Mouse (Mus musculus): ENCODE results near the gene Zkscan16. TPM values are rescaled to one million over a fixed set of nuclear protein-coding genes. Genes with fewer than 3 reads are reported as not detected.
A peak's percentile ranks its signal among the peaks of the same experiment; 100 is the strongest.

Gene Zkscan16
- polyA plus RNA-seq, 1 experiment from 2014 or later = 1.00 TPM

DNA sequence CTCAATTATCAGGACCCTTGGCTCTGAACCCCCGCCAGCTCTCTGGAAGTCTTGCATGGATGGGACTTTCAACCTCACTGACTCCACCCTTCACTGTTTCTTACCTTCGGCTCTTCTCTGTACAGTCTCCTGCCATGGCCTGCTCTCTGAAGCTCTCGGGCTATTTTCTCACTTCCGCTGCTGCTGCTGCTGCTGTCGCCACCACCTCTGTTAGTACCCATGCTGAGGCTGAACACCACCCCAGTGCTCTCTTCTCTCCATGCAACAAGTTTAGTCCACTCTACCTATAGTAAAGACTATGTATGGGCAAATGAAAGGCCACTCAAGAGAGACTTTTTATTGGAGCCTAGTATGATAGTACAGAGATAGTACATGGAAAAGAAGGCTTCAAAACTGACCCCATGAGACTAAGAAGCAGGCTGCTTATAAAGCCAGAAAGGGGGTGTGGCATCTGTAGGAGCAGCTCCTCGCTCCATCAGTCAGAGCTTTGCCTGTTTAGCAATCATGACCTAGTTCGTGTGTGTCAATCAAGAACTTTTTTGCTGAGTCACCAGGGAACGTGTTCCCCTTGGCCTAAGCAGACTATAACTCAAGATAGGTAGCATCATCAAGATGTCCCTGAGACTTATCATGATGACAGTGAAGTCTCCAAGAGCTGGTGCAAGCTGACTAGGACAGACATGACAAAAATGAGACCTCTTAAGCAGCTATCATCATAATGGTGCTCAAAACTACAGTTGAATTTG, 28.2 kb upstream of the Zkscan16 start:
- Histone ChIP-seq H3K27me3 (replicated peaks; ENCODE audit: low read depth, poor library complexity, severe bottlenecking) (no peaks in the 10 kb centered on the region), H3K4me3 (no peak overlapping the region), H3K4me1 (peaks cover 20% of the 10 kb centered on the region), H3K27ac (replicated peaks) (no peak overlapping the region), H3K9me3 (no peaks in the 10 kb centered on the region), H3K36me3 (replicated peaks) (no peaks in the 10 kb centered on the region)
- DNase-seq (ENCODE audit: low spot score) = no peak
- whole genome bisulfite sequencing = 77% methylated on average over 8 of the region's 8 CpGs

DNA sequence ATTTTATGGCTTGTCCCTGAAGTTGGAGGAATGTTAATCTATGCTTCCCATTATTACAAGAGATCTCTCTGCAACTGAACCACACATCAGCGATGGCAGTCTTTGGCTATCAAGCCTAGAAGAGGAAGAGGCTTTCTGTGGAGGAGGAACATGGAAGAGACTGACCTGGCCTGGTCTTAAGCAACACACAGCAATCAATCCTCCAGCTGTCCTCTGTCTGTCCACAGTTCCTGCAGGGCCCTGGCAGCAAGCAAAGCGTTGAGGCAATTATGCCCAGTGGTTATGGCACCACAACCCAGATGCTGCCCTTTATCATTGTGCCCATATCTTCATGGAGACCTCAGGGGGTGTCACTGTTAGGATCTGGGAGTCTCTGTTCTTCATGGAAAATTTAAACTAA, 19.5 kb upstream of the Zkscan16 start:
- no peak overlapping the region for H3K27ac ChIP-seq (replicated peaks)
- 0 out of 2 replicates have a peak, but pooled peaks cover 3% of the 10 kb centered on the region for H3K27me3 ChIP-seq (replicated peaks; ENCODE audit: low read depth, poor library complexity, severe bottlenecking)
- H3K36me3 ChIP-seq (replicated peaks) = no peaks in the 10 kb centered on the region
- H3K4me3 ChIP-seq = no peak overlapping the region
- H3K4me1 ChIP-seq = no peaks in the 10 kb centered on the region
- no peaks in the 10 kb centered on the region for H3K9me3 ChIP-seq
- no peak for DNase-seq (ENCODE audit: low spot score)
- 81% methylated on average over 2 of the region's 2 CpGs for WGBS

DNA sequence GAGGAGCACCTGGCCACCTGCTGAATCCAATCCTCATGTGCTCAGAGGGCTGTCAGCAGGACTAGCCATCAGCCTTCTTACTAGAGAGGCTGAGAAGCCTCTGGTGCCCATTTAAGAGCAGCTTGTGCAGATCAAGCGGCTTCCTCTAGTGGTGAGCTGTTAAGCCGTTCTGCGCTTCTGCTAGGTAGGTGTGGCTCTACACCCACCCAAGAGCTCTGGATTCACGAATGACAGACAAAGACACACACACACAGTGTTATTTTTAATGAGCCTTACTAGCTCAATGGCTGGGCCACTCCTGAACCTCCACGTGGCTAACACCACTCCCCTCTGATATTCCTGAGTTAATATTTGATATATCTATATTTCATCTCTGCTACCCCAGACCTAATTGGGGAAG, 17.8 kb upstream of the Zkscan16 start:
- no peaks in the 10 kb centered on the region for H3K4me1 ChIP-seq
- no peaks in the 10 kb centered on the region for H3K36me3 ChIP-seq (replicated peaks)

GRCm38 (mm10) chr4:58926120-58926519, 17.3 kb upstream of the Zkscan16 start:
- Histone ChIP-seq H3K27me3 (replicated peaks; ENCODE audit: low read depth, poor library complexity, severe bottlenecking) (0 out of 2 replicates have a peak, but pooled peaks cover 3% of the 10 kb centered on the region), H3K27ac (replicated peaks) (no peak overlapping the region), H3K4me3 (no peak overlapping the region), H3K4me1 (no peaks in the 10 kb centered on the region), H3K36me3 (replicated peaks) (no peaks in the 10 kb centered on the region), H3K9me3 (no peaks in the 10 kb centered on the region)
- whole genome bisulfite sequencing = 40% methylated on average over 2 of the region's 2 CpGs
- no peak for DNase-seq (ENCODE audit: low spot score)

More for the DNA sequence above, 17.8 kb upstream of the Zkscan16 start:
- 0 out of 2 replicates have a peak, but pooled peaks cover 3% of the 10 kb centered on the region for H3K27me3 ChIP-seq (replicated peaks; ENCODE audit: low read depth, poor library complexity, severe bottlenecking)
- DNase-seq (ENCODE audit: low spot score) = no peak
- WGBS = 49% methylated on average over 5 of the region's 5 CpGs
- no peak overlapping the region for H3K27ac ChIP-seq (replicated peaks)
- H3K9me3 ChIP-seq = no peaks in the 10 kb centered on the region
- H3K4me3 ChIP-seq = no peak overlapping the region

GRCm38 (mm10) chr4:58927661-58928060, 15.8 kb upstream of the Zkscan16 start:
- no peak overlapping the region for H3K27ac ChIP-seq (replicated peaks)
- WGBS = 65% methylated on average over 3 of the region's 3 CpGs
- H3K27me3 ChIP-seq (replicated peaks; ENCODE audit: low read depth, poor library complexity, severe bottlenecking) = 0 out of 2 replicates have a peak, but pooled peaks cover 3% of the 10 kb centered on the region
- H3K9me3 ChIP-seq = no peaks in the 10 kb centered on the region
- no peak overlapping the region for H3K4me3 ChIP-seq
- H3K4me1 ChIP-seq = no peaks in the 10 kb centered on the region
- no peaks in the 10 kb centered on the region for H3K36me3 ChIP-seq (replicated peaks)
- no peak for DNase-seq (ENCODE audit: low spot score)

DNA sequence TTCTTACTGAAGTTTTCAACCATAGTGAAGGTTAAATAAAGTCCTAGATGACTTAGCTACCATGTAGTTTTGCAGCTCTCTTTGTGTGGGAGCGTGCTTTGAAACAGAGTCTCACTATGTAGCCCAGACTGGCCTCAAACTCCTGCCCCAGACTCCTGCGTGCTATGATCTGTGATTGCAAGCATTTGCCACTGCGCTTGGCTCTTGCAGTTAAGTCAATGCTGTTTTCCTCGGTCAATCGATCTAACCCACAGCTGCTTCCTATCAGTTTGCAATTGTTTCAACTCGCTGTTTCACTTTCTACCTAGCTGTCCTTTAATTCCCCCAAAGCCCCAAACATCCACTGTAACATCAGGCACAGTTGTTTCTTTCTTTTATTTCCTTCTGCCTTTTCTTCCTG, 10.9 kb upstream of the Zkscan16 start:
- Histone ChIP-seq H3K36me3 (replicated peaks) (no peaks in the 10 kb centered on the region), H3K9me3 (no peaks in the 10 kb centered on the region), H3K4me3 (no peak overlapping the region), H3K27ac (replicated peaks) (no peak overlapping the region), H3K27me3 (replicated peaks; ENCODE audit: low read depth, poor library complexity, severe bottlenecking) (no peaks in the 10 kb centered on the region), H3K4me1 (peaks cover 5% of the 10 kb centered on the region)
- 76% methylated on average over 6 of the region's 6 CpGs for WGBS
- DNase-seq (ENCODE audit: low spot score) = no peak

DNA sequence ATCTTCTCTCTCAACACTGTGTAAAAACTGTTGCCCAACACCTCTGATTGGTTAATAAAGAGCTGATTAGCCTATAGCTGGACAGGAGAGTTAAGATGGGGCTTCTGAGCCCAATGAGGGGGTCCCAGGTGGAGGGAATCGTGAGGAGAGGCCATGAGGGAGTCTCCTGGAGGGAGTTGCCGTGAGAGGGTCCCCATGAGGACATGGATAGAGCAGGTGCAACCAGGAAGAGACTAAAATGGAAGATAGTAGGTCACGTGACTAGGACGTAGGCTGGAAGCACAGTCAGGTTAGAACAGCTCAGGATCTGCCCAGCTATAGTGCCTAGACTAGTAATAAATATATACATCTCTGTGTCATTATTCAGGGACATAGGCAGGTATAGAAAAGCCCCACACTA, 9.1 kb upstream of the Zkscan16 start:
- 83% methylated on average over 4 of the region's 4 CpGs for WGBS
- DNase-seq (ENCODE audit: low spot score) = no peak
- H3K36me3 ChIP-seq (replicated peaks) = no peaks in the 10 kb centered on the region

GRCm38 (mm10) chr4:58934746-58935476, 8.5 kb upstream of the Zkscan16 start:
- peak; percentile 35 for DNase-seq (ENCODE audit: low spot score)
- Histone ChIP-seq H3K27ac (replicated peaks) (no peak overlapping the region), H3K36me3 (replicated peaks) (no peaks in the 10 kb centered on the region), H3K9me3 (no peaks in the 10 kb centered on the region), H3K4me3 (no peak overlapping the region), H3K4me1 (peaks cover 5% of the 10 kb centered on the region), H3K27me3 (replicated peaks; ENCODE audit: low read depth, poor library complexity, severe bottlenecking) (no peaks in the 10 kb centered on the region)
- 54% methylated on average over 15 of the region's 15 CpGs for WGBS

More for the DNA sequence above, 9.1 kb upstream of the Zkscan16 start:
- H3K4me3 ChIP-seq = no peak overlapping the region
- H3K4me1 ChIP-seq = peaks cover 5% of the 10 kb centered on the region
- H3K9me3 ChIP-seq = no peaks in the 10 kb centered on the region
- H3K27me3 ChIP-seq (replicated peaks; ENCODE audit: low read depth, poor library complexity, severe bottlenecking) = no peaks in the 10 kb centered on the region
- H3K27ac ChIP-seq (replicated peaks) = no peak overlapping the region

DNA sequence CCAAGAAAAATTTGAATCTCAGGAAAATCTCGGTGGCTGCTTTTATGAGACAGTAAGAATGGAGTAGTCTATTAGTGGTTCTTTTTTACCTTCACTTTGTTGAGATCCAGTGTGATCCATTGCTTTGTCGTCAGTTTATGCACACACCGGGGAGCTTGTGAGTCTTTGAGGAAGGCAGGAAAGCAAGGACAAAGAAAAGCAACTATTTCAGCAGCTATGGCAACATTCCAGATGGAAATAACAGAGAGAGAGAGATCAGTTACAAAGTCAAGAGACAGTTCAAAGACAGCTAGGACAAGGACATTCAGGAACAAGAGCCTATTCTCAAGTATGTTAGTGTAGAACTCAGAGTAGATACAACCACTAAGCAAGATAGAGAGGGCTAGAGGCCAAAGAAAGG, 7.6 kb upstream of the Zkscan16 start:
- DNase-seq (ENCODE audit: low spot score) = no peak
- WGBS = 73% methylated on average over 3 of the region's 3 CpGs
- no peaks in the 10 kb centered on the region for H3K9me3 ChIP-seq
- no peaks in the 10 kb centered on the region for H3K27me3 ChIP-seq (replicated peaks; ENCODE audit: low read depth, poor library complexity, severe bottlenecking)
- H3K4me3 ChIP-seq = no peak overlapping the region
- peaks cover 5% of the 10 kb centered on the region for H3K4me1 ChIP-seq
- H3K36me3 ChIP-seq (replicated peaks) = no peaks in the 10 kb centered on the region
- no peak overlapping the region for H3K27ac ChIP-seq (replicated peaks)

- Histone ChIP-seq H3K27me3 (replicated peaks; ENCODE audit: low read depth, poor library complexity, severe bottlenecking) (peaks cover 14% of the 10 kb centered on the region), H3K4me1 (peaks cover 15% of the 10 kb centered on the region), H3K9me3 (no peaks in the 10 kb centered on the region), H3K27ac (replicated peaks) (no peak overlapping the region), H3K36me3 (replicated peaks) (no peaks in the 10 kb centered on the region), H3K4me3 (no peak overlapping the region)
- no peak for DNase-seq (ENCODE audit: low spot score)
These were observed 1.8 kb upstream of the Zkscan16 start for GRCm38 (mm10) chr4:58941638-58942037.

DNA sequence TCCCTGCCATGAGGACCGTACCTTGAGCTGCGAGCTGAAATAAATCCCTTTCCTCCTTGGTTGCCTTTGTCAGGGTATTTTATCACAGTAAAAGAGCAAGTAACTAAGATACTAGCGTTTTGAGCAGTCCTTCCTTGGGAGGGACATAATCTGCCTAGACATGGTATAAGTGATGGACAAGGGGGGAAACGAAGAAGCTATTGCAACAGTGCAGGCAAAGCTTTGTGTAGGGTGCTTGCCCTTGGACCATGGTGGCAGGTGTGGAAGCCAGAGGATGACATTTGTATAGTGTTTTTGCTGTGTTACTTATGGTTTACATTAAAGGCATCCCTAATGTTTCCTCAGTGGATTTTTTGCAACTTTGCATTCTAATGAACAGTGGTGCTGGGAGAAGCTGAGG, 486 bp upstream of the Zkscan16 start:
- peaks cover 14% of the 10 kb centered on the region for H3K27me3 ChIP-seq (replicated peaks; ENCODE audit: low read depth, poor library complexity, severe bottlenecking)
- H3K9me3 ChIP-seq = no peaks in the 10 kb centered on the region
- H3K36me3 ChIP-seq (replicated peaks) = no peaks in the 10 kb centered on the region
- peak overlapping the region; percentile 79 for H3K27ac ChIP-seq (replicated peaks)
- DNase-seq (ENCODE audit: low spot score) = no peak
- peaks cover 15% of the 10 kb centered on the region for H3K4me1 ChIP-seq
- peak overlapping the region; percentile 71 for H3K4me3 ChIP-seq
- 80% methylated on average over 4 of the region's 4 CpGs for WGBS

GRCm38 (mm10) chr4:58944206-58944553, 752 bp downstream of the Zkscan16 start:
- Histone ChIP-seq H3K9me3 (no peaks in the 10 kb centered on the region), H3K27me3 (replicated peaks; ENCODE audit: low read depth, poor library complexity, severe bottlenecking) (peaks cover 14% of the 10 kb centered on the region), H3K4me1 (peaks cover 15% of the 10 kb centered on the region), H3K4me3 (peak overlapping the region; percentile 71), H3K36me3 (replicated peaks) (no peaks in the 10 kb centered on the region), H3K27ac (replicated peaks) (no peak overlapping the region)
- WGBS = 23% methylated on average over 6 of the region's 6 CpGs
- no peak for DNase-seq (ENCODE audit: low spot score)

- no peak for DNase-seq (ENCODE audit: low spot score)
- Histone ChIP-seq H3K4me3 (peak overlapping the region; percentile 71), H3K27ac (replicated peaks) (no peak overlapping the region), H3K4me1 (peaks cover 15% of the 10 kb centered on the region), H3K36me3 (replicated peaks) (no peaks in the 10 kb centered on the region), H3K9me3 (no peaks in the 10 kb centered on the region), H3K27me3 (replicated peaks; ENCODE audit: low read depth, poor library complexity, severe bottlenecking) (peaks cover 14% of the 10 kb centered on the region)
- WGBS = 72% methylated on average over 5 of the region's 5 CpGs
These were observed 1.3 kb downstream of the Zkscan16 start for GRCm38 (mm10) chr4:58944695-58945094.
